Mouse (Mus musculus) heart, postnatal 10 days (tissue): ENCODE results near the gene Sowahc. TPM values are rescaled to one million over a fixed set of nuclear protein-coding genes. Genes with fewer than 3 reads are reported as not detected.

Source experiments
- DNase-seq, 2 experiments: peaks; one replicate each; pipeline ENCODE4 v3.0.0; 2021
- intact Hi-C: fragments of 180-260 bp; cut with DNase I; formaldehyde crosslinking; loops from one replicate; pipeline ENCODE4 v1.15.1; 2025
- total RNA-seq, 2 experiments: library from RNA; stranded (reverse); gene quantifications; 2 replicates each; pipeline ENCODE4 v1.2.3; 2021

Gene Sowahc
- total RNA-seq, result 1 to 10 TPM; 1.7 to 3.0 TPM

DNA sequence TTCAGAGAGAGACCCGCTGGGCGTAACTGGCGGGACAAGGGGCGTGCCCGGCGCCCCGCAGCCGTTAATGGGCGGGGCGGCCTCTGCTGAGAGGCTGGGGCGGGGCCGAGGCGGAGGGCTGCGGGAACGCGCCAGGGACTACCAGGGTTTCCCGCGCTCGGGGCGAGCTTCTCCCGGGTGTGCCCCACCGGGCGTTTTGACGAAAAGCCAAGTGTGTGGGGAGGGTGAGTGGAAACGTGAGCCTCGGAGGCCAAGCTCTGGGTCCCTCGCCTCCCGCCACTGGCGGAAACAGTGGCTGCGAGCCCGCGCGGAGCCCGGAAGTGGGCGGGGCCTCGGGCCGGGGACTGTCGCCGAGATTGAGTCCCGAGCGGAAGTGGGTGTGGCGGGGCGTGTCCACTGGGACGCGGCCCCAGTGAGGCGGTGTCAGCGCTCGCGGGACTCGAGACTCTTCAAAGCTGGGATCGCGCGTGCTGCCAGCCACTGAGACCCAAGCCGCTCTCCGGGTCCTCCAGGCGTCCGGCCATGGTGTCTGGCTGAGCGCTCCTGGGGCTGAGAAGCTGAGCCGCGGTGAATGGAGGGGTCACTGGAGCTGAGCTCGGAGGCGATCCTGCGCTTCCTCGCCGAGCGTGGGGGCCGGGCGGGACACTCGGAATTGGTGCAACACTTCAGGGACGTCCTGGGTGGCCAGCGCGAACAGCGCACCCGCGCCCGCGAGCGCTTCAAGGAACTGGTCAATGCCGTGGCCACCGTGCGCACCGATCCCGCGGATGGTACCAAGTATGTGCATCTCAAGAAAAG is at the start of gene Sowahc, which contains the start of gene Sept10:
Sowahc (plus strand) TSS at position 481 of the 798 bp plus-strand sequence.
Sept10 (minus strand) TSS at position 375 of the 798 bp plus-strand sequence.
- intact Hi-C loops, result loop anchor here (5.0 kb wide), 3 partner anchors 44 to 71 kb away; no protein-coding TSS in a partner anchor
- DNase-seq, result peak; percentile 98 to 99

DNA sequence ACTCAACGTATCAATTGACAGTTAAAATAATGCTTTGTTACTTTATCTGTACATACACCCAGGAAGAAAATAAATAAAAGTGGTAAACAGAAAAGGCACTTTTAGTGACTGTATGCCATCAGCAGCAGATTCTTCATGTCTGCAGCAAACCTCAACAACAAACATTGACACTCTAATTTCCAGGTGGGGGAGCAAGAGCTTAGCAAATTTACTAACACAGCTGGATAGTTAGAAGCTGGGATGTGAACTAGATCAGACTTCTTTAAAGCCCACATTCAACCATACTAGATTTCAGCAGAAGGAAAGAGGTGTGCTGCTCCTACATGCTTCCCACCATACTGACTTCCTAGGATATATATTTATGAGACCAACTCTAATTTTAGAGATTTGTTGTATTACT is 49.2 kb upstream of the Sowahc start:
- intact Hi-C loops, result no loop called here
- DNase-seq, result no peak

DNA sequence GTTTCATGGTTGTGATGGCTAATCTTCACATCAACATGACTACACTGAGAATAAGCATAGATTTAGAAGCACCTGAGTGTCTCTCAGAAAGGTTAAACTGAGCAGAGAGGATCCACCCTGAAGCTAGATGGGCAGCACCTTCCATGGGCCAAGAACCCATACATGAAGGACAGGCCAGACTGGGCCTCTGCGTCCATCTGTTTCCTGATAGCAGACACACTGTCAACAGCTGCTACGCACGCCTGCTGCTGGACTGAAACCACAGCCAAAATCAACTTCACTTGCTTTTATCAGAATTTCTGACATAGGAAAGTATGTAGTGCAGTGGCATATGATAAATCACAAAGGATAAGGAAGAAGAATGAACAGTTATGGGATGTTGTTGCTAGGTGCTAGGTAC is 42.1 kb upstream of the Sowahc start:
- intact Hi-C loops, result loop anchor here (5.0 kb wide), 1 partner anchor 43 kb away; the partner anchor contains the start of genes Sept10 and Sowahc
- no peak for DNase-seq

DNA sequence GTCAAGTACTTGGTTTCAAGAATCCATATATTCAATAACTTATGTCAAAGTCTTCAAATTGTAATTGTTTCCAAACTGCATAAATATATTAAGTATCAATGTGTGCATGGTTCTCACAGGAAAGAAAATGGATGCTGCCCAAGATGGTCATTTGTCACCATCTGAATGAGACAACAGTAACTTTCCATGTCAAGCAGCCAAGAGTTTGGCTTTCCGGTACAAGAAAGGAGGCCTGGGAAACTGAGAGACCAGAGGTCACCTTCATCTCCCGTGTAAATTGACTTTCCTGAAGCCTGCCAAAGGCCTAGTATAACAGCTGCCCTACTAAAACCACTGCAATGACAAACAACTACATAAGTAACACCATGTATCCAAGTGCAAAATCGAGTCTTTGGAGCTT is 39.4 kb upstream of the Sowahc start:
- no peak for DNase-seq
- intact Hi-C loops, result no loop called here

DNA sequence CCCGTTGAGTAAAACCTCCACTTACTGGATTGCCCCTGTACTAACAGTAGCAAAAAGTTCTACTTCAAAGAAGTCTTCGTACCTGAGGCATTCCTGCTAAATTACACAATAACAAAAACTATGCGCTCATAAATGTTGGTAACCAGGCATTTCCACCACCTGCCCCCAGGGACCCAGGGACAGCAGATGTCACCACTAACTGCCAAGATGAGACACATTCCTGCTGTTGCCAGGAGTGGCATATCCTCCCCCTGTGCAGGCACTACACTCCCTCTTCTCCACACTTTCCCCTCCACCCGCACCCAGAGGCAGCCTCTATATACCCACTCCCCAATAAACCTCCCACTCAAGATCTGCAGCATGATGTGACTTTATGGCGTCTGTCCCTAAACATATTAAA is 26.9 kb upstream of the Sowahc start:
- no peak for DNase-seq
- intact Hi-C loops, result no loop called here

DNA sequence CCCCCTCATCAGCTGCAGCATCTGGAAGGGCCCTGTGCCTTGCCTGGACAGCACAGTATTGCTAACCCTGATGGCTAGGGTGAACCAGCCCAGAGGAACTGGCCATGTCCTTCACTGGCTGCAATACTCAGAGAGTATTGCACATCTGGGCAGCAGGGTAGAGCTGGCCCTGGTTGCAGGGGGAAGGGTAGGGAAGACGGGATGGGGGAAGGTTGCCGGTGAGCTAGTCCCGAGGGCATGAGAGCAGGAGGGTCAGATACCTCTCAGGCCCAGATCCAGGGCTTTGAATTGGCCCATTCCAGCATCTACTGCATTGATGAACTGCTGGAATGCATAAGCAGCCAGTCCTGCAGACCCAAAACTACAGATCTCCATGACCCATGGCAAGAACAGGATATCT is 25.0 kb upstream of the Sowahc start:
- intact Hi-C loops, result no loop called here
- DNase-seq, result no peak

DNA sequence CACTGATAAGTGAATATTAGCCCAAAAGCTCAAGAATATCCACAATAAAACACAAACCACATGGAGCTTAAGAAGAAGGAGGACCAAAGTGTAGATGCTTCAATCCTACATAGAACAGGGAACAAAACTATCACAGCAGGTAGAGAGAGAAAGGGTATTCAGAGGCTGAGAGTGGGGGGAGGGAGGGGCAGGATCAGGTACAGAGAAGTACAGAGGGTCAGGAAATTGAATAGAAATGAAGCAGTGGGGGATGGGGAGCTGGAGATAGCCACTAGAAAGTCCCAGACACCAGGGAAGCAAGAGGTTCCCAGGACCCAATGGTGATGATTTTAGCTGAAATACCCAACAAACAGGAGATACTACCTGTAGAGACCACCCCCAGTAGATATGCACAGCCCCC is 21.7 kb upstream of the Sowahc start:
- intact Hi-C loops, result no loop called here
- DNase-seq, result no peak

DNA sequence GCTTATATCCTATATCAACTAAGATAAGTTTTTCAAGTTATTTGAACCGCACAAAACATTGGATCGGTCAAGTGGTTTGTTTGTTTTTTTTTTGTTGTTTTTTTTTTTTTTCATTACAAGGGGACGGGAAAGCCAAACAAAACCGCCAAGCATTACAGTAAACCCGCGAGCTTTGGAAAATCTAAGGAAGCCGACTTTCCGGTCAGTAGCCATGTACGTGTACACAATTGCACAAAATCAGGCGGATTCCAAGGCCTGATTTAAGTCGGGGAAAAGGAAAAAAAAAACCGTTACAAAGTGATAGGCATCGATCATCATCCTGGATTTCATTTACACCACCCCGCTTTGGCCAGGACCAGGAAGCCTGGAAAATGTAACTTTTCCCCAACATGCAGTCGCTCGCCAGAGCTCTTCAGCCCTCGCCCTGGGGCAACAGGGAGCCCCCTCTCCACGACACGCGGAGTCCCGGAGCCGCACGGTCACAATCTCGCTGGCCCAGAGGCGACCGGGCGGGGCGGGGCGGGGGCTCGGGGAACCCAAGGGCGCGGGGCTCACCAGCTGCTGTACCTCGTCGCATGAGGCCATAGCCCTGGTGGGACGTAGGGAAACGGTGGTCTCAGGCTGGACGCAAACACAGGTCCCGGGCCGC is 805 bp upstream of the Sowahc start:
- intact Hi-C loops, result loop anchor here (5.0 kb wide), 3 partner anchors 44 to 71 kb away; no protein-coding TSS in a partner anchor
- DNase-seq, result no peak

DNA sequence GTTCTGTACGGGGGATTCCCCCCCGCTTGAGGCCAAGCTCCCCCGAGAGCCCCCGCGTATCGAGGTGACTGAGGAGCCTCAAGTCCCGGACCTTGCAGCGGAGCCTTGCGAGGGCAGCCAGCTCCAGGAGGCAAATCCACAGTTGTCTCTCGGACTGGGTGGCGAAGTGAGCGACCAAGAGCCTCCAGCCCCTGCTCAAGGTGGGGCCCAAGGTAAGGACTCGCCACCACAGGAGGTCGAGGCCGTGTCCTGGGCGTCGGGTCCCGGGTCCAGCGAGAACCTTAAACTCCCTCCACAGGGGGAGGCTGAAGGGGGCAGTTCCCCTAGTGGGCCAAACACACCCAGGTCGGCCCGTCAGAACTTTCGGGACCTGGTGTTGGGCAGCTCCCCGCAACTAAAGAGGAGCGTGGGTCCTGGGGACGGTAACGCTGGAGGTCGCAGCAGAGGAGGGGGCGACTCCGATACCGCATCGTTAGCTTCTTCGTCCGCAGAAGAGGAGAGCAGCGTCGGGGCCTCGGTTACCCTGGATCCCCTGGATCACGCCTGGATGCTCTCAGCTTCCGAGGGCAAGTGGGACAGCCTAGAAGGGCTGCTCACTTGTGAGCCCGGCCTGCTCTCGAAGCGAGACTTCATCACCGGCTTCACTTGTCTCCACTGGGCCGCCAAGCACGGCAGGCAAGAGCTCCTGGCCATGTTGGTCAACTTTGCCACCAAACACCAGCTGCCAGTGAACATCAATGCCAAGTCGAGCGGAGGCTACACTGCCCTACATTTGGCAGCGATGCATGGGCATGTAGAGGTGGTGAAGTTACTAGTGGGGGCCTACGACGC is 733 bp downstream of the Sowahc start:
- intact Hi-C loops, result loop anchor here (5.0 kb wide), 3 partner anchors 45 to 70 kb away; no protein-coding TSS in a partner anchor
- peak; percentile 23 to 40 for DNase-seq

DNA sequence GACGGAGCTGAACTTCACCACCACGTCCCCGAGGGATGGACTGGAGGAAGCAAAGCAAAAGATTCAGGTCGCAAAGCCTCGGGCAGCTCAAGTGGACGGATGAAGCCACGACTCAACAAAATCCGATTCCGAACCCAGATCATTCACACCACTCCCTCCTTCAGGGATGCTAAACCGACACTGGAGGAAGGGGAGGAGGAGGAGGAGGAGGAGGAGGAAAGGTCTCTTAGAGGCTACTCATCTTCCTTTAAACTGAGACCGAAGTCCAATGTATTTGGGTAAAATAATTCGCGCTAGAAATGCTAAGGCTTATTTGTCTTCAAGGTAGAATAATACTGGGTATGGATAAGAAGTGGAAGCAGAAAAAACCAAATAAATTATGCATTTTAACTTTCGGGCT is 1.5 kb downstream of the Sowahc start:
- peak in 1 of 2 experiments; percentile 9 for DNase-seq

DNA sequence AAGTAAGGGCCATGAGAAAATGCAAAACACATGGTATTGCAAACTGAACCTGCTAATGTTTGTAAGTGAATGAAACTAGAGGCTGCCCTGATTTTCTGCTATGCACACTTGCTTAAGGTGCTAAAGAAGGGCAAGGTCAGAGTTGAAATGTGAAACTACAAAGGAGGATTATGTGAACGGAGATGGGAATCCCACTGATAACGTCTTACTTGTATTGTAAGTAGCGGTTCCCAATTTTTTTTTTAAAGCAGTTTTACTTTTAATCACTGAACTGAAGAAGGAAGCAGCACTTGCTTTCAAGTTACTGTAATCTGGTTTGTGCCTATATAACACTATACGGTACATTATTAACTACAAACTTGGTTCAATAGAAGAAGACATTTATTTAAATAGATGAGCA is 2.1 kb downstream of the Sowahc start:
- no peak for DNase-seq
- intact Hi-C loops, result loop anchor here (5.0 kb wide), 3 partner anchors 43 to 68 kb away; no protein-coding TSS in a partner anchor

More for the DNA sequence above, 1.5 kb downstream of the Sowahc start:
- intact Hi-C loops, result loop anchor here (5.0 kb wide), 3 partner anchors 44 to 69 kb away; no protein-coding TSS in a partner anchor

DNA sequence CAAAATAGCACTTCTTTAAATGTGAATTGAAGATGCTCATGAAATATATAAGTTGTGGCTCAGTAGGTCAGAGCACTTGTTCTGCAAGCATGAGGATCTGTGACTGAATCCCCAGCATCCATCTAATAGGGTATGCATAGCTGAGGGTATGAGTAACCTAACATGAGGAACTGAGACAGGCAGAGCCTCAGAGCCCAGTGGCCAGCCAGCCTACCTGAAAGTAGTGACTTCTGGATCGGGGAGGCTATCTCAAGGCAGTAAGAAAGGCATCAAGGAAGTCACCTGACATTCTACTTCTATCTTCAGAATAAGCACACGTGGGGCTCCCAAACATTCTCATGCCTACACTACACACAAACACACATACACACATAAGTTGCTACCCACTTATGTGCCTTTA is 3.4 kb downstream of the Sowahc start:
- intact Hi-C loops, result no loop called here
- DNase-seq, result no peak

DNA sequence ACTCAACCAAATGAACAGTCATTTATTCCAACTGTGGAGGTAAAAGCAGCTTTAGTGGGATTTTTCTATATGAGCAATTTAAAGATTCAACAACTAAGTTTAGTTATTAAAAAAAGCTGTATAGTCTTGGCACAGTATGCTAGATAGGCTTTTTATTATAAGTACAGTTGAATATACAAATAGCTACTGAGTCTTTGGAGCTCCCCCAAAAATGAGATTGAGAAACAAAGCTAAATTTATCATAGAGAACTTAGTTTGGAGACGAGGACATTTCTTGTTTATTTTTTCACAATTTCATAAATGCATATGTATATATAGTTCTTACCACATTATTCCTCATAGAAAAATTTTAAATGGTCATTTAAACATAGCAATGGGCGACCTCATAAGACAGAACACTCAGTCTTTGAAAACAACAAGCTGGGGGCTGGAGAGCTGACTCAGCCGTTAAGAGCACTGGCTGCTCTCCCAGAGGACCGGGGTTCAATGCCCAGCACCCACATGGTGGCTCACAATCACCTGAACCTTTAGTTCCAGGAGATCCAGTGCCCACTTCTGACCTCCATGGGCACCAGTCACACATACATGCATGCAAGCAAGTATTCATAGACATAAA is 7.6 kb downstream of the Sowahc start:
- intact Hi-C loops, result no loop called here
- no peak for DNase-seq

DNA sequence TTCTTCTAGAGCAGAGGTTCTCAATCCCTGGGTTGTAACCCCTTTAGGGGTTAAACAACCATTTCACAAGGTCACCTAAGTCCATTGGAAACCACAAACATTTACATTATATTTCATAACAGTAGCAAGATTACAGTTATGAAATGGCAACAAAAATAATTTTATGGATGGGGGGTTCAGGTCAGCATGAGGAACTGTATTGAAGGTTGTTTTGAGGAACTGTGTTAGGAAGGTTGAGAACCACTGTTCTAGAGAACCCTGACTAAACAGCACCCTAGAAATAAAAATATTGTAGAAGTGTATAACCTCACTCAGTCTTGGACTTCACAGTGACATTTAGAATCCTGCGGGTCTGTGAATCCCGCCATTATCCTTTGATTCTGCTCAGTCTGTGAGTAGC is 13.5 kb downstream of the Sowahc start:
- no peak for DNase-seq
- intact Hi-C loops, result no loop called here

DNA sequence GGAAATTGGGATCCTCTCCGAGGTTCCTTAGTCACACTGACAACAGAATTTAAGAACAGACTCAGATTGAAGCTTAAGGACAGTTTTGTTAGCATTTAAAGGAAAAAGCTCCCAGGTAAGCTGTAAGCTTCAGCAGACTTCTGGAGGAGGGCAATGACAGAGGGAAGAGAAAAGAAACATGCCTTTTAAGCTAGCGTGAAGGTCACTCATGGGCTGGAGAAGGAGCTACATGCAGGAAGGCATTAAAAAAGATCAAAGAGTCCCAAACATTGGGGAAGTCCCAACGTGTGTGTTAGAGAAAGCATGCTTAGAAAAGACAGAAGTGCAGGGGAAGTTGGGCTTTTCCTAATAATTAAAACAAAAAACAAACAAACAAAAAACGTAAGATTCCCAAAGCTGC is 14.1 kb downstream of the Sowahc start:
- intact Hi-C loops, result no loop called here
- no peak for DNase-seq

DNA sequence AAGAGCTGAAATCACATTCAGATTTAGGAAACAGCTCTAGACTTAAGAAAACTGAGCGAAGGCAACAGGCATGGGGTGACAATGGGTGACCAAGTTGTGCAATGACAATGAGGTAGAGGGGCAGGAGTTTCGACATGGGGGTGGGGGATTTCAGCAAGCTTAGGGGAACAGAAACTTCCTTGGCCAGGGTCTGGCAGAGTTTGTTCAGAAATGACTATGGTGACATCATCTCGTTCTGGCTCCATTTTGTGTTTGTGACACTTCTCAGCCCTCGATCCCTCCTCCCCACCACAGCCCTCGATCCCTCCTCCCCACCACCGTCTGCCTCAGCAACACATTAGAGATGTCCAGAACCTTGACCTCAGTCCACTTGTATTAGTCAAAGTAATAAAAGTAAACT is 14.7 kb downstream of the Sowahc start:
- intact Hi-C loops, result no loop called here
- DNase-seq, result no peak

DNA sequence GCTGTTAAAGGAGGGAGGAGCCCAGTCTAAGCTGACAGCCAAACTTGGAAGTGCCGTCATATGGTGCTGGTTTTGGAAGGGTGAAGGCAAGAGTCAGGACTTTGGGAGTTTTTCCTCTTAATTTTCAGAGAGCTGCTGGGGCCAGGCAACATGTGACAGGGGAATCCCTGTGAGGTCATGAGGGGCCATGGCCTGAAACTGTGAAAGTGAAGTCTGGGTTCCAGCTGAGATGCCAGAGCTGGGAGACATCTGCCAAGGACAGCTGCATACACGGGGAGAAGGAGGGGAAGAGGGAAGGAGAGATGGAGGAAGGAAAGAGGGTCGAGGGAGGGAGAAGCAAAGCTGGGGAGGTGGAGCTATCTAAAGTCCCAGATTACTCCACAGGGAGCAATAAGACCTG is 16.0 kb downstream of the Sowahc start:
- DNase-seq, result no peak
- intact Hi-C loops, result no loop called here

DNA sequence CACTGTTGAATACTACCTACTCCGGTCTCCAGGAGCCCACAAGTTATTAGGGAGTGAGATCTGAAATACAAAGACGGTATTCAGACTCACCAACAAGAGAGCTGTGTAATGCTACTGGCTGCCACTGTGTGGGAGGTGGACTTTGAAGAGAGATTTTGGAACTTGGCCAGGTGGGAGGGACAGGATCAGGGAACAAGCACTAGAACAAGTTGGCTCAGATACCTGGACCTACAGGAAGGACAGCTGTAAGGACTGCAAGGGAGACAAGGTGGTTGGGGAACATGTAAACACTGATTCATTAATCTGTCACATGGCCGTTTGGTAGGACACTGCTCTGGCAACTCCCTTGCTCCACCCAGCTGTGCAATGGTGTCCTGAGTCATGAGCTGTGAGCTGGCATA is 19.4 kb downstream of the Sowahc start:
- DNase-seq, result peak; percentile 31 to 32
- intact Hi-C loops, result no loop called here

DNA sequence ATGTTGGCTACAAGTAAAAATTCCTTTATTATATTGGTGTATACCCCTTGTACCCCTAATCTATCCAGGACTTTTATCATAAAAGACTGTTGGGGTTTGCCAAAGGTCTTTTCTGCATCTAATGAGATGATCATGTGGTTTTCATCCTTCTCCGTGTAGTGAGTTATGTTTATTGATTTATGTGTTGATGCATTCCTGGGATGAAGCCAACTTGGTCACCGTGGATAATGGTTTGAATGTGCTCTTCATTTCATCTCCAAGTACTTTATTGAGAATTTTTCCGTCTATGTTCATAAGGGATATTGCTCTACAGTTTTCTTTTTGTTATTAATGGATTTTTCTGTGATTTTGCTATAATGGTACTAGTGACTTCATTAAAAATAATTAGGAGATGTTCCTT is 27.8 kb downstream of the Sowahc start:
- no peak for DNase-seq
- intact Hi-C loops, result loop anchor here (5.0 kb wide), 1 partner anchor 147 kb away; no protein-coding TSS in a partner anchor

DNA sequence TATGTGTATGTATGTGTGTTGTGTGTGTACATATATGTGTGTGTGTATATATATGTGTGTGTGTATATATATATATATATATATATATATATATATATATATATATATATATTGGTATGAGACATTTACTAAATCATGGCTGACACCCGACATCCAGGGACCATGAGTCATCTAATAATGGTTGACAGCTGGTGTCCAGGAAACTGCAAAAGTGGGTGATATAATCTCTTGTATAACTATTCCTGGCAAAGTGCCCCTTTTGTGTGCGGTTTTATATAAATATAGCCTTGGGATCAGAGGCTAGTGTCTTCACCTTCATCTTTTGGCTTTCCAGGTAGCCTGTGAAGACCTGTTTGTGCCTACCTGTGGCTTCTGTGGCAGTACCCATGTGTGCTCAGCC is 28.9 kb downstream of the Sowahc start:
- intact Hi-C loops, result no loop called here
- no peak for DNase-seq
